Mouse (Mus musculus) midbrain, embryonic 12.5 days (tissue): ENCODE data around the gene Smyd3. TPM values are rescaled to one million over a fixed set of nuclear protein-coding genes. Genes with fewer than 3 reads are reported as not detected.

Experiments
- ATAC-seq: fragments of 200-750 bp; cut with Nextera tagmentation; 2 replicates; pipeline ENCODE4 v1.8.0; 2017; ENCODE audit warnings: low read depth, moderate TSS enrichment, moderate library complexity; ENCODE audit not compliant: low FRiP score
- H3K27ac ChIP-seq: fragments of 300-500 bp; sonication (generic); replicated peaks from 2 replicates; pipeline ENCODE4 v1.5.1; 2016; ENCODE audit warnings: mild to moderate bottlenecking
- H3K27me3 ChIP-seq: fragments of 300-500 bp; sonication (generic); 2 replicates; pipeline ENCODE4 v1.6.1; 2016; ENCODE audit warnings: mild to moderate bottlenecking
- H3K36me3 ChIP-seq: fragments of 300-500 bp; sonication (generic); 2 replicates; pipeline ENCODE4 v1.6.1; 2016
- H3K4me1 ChIP-seq: fragments of 300-500 bp; sonication (generic); 2 replicates; pipeline ENCODE4 v1.6.1; 2016
- H3K4me2 ChIP-seq: fragments of 300-500 bp; sonication (generic); replicated peaks from 2 replicates; pipeline ENCODE4 v1.6.1; 2016; ENCODE audit warnings: mild to moderate bottlenecking, moderate library complexity
- H3K4me3 ChIP-seq: fragments of 300-500 bp; sonication (generic); 2 replicates; pipeline ENCODE4 v1.5.1; 2016; ENCODE audit warnings: mild to moderate bottlenecking
- H3K9ac ChIP-seq: fragments of 300-500 bp; sonication (generic); replicated peaks from 2 replicates; pipeline ENCODE4 v1.6.1; 2016; ENCODE audit warnings: mild to moderate bottlenecking, moderate library complexity
- H3K9me3 ChIP-seq: fragments of 300-500 bp; sonication (generic); 2 replicates; pipeline ENCODE4 v1.6.1; 2016; ENCODE audit warnings: mild to moderate bottlenecking
- WGBS: fragments of 180-500 bp; shearing (Covaris S2); methylation state at CpG from one replicate; pipeline ENCODE4 v1.1.7; 2016; 5-methylcytosine and 5-hydroxymethylcytosine counted together
- polyA plus RNA-seq: library from polyadenylated mRNA; unstranded; fragments of >200 nt; fragmentation: Nextera tagmentation; extraction: Ambion mirVana; gene quantifications from 2 replicates; pipeline ENCODE4 v1.2.1, GENCODE M21; 2016

The Smyd3 gene
- polyA plus RNA-seq = 12.2 and 14.3 TPM in 2 replicates

- H3K4me2 ChIP-seq = peak within 1 kb of the TSS; percentile 98
- ATAC-seq = peak; percentile 88
- H3K27me3 ChIP-seq = 0 out of 2 replicates have a peak, but pooled peaks cover 4% of the 10 kb centered on the region
- 0 out of 2 replicates have a peak, but pooled peaks cover 7% of the 10 kb centered on the region for H3K4me1 ChIP-seq
- H3K4me3 ChIP-seq = peak within 1 kb of the TSS; percentile 58
- peak within 1 kb of the TSS; percentile 66 for H3K9ac ChIP-seq
- 7% methylated on average over 39 of the region's 39 CpGs for WGBS
- H3K27ac ChIP-seq = no peak within 1 kb of the TSS
- H3K36me3 ChIP-seq = no peaks in the 10 kb centered on the region
- H3K9me3 ChIP-seq = no peaks in the 10 kb centered on the region
Measured at GRCm38 (mm10) chr1:179517713-179518465, at the start of gene Smyd3. Gene Smyd3 (minus strand): TSS chr1:179518041.

GRCm38 (mm10) chr1:179567558-179567957 lies 49.7 kb upstream of the Smyd3 start:
- peak overlapping the region; percentile 52 for H3K27ac ChIP-seq
- ATAC-seq = peak; percentile 59
- H3K27me3 ChIP-seq = no peaks in the 10 kb centered on the region
- H3K4me1 ChIP-seq = peaks cover 14% of the 10 kb centered on the region; the same call in 1 of the 2 replicates
- no peak overlapping the region for H3K9ac ChIP-seq
- H3K9me3 ChIP-seq = no peaks in the 10 kb centered on the region
- WGBS = 62% methylated on average over 7 of the region's 7 CpGs
- H3K36me3 ChIP-seq = no peaks in the 10 kb centered on the region
- H3K4me3 ChIP-seq = no peak overlapping the region
- no peak overlapping the region for H3K4me2 ChIP-seq

- no peaks in the 10 kb centered on the region for H3K36me3 ChIP-seq
- no peak overlapping the region for H3K4me2 ChIP-seq
- no peak for ATAC-seq
- 59% methylated on average over 5 of the region's 5 CpGs for WGBS
- H3K9me3 ChIP-seq = no peaks in the 10 kb centered on the region
- H3K27ac ChIP-seq = 0 out of 2 replicates have a peak overlapping the region, but pooled peaks have one; percentile 30
- H3K9ac ChIP-seq = no peak overlapping the region
- peaks cover 14% of the 10 kb centered on the region; the same call in 1 of the 2 replicates for H3K4me1 ChIP-seq
- H3K4me3 ChIP-seq = no peak overlapping the region
- H3K27me3 ChIP-seq = no peaks in the 10 kb centered on the region
Measured at GRCm38 (mm10) chr1:179563926-179564325, 46.1 kb upstream of the Smyd3 start.

- H3K36me3 ChIP-seq = no peaks in the 10 kb centered on the region
- no peak for ATAC-seq
- WGBS = 89% methylated on average over 4 of the region's 4 CpGs
Measured at GRCm38 (mm10) chr1:179563211-179563610, 45.4 kb upstream of the Smyd3 start.

GRCm38 (mm10) chr1:179560845-179561430 lies 43.1 kb upstream of the Smyd3 start:
- no peaks in the 10 kb centered on the region for H3K9me3 ChIP-seq
- no peak for ATAC-seq
- no peak overlapping the region for H3K4me3 ChIP-seq
- H3K36me3 ChIP-seq = no peaks in the 10 kb centered on the region
- H3K9ac ChIP-seq = no peak overlapping the region
- no peaks in the 10 kb centered on the region for H3K27me3 ChIP-seq
- no peak overlapping the region for H3K27ac ChIP-seq
- peaks cover 6% of the 10 kb centered on the region; the same call in 1 of the 2 replicates for H3K4me1 ChIP-seq
- no peak overlapping the region for H3K4me2 ChIP-seq
- 92% methylated on average over 6 of the region's 6 CpGs for whole genome bisulfite sequencing

More at GRCm38 (mm10) chr1:179563211-179563610, 45.4 kb upstream of the Smyd3 start:
- Histone ChIP-seq H3K4me3 (no peak overlapping the region), H3K9ac (no peak overlapping the region), H3K9me3 (no peaks in the 10 kb centered on the region), H3K4me1 (peaks cover 14% of the 10 kb centered on the region; the same call in 1 of the 2 replicates), H3K27me3 (no peaks in the 10 kb centered on the region), H3K27ac (no peak overlapping the region), H3K4me2 (no peak overlapping the region)

GRCm38 (mm10) chr1:179559446-179560194 lies 41.8 kb upstream of the Smyd3 start:
- WGBS = 88% methylated on average over 10 of the region's 11 CpGs
- Histone ChIP-seq H3K36me3 (no peaks in the 10 kb centered on the region), H3K4me3 (no peak overlapping the region), H3K9me3 (no peaks in the 10 kb centered on the region), H3K27ac (no peak overlapping the region), H3K27me3 (no peaks in the 10 kb centered on the region), H3K4me2 (no peak overlapping the region), H3K4me1 (peaks cover 6% of the 10 kb centered on the region; the same call in 1 of the 2 replicates), H3K9ac (no peak overlapping the region)
- no peak for ATAC-seq

GRCm38 (mm10) chr1:179556921-179557320 lies 39.1 kb upstream of the Smyd3 start:
- Histone ChIP-seq H3K36me3 (no peaks in the 10 kb centered on the region), H3K27me3 (no peaks in the 10 kb centered on the region), H3K4me2 (no peak overlapping the region), H3K9me3 (no peaks in the 10 kb centered on the region), H3K4me1 (no peaks in the 10 kb centered on the region), H3K4me3 (no peak overlapping the region), H3K9ac (no peak overlapping the region), H3K27ac (no peak overlapping the region)
- 90% methylated on average over 3 of the region's 3 CpGs for WGBS
- ATAC-seq = no peak

- ATAC-seq = no peak
- Histone ChIP-seq H3K27me3 (no peaks in the 10 kb centered on the region), H3K27ac (no peak overlapping the region), H3K4me3 (no peak overlapping the region), H3K36me3 (no peaks in the 10 kb centered on the region), H3K9ac (no peak overlapping the region), H3K4me2 (no peak overlapping the region), H3K9me3 (no peaks in the 10 kb centered on the region), H3K4me1 (no peaks in the 10 kb centered on the region)
- 81% methylated on average over 4 of the region's 4 CpGs for WGBS
Measured at GRCm38 (mm10) chr1:179553949-179554347, 36.1 kb upstream of the Smyd3 start.

- no peaks in the 10 kb centered on the region for H3K36me3 ChIP-seq
- no peak overlapping the region for H3K27ac ChIP-seq
- no peak for ATAC-seq
- peaks cover 2% of the 10 kb centered on the region for H3K4me1 ChIP-seq
- H3K9ac ChIP-seq = no peak overlapping the region
- no peak overlapping the region for H3K4me3 ChIP-seq
- no peaks in the 10 kb centered on the region for H3K9me3 ChIP-seq
- WGBS = 86% methylated on average over 5 of the region's 5 CpGs
- no peaks in the 10 kb centered on the region for H3K27me3 ChIP-seq
- no peak overlapping the region for H3K4me2 ChIP-seq
Measured at GRCm38 (mm10) chr1:179553197-179553948, 35.5 kb upstream of the Smyd3 start.

GRCm38 (mm10) chr1:179552751-179553150 lies 34.9 kb upstream of the Smyd3 start:
- H3K9ac ChIP-seq = no peak overlapping the region
- H3K4me2 ChIP-seq = no peak overlapping the region
- no peaks in the 10 kb centered on the region for H3K9me3 ChIP-seq
- no peak for ATAC-seq
- no peak overlapping the region for H3K4me3 ChIP-seq
- WGBS = 51% methylated on average over 7 of the region's 7 CpGs
- no peaks in the 10 kb centered on the region for H3K27me3 ChIP-seq
- peaks cover 7% of the 10 kb centered on the region for H3K4me1 ChIP-seq
- no peak overlapping the region for H3K27ac ChIP-seq
- no peaks in the 10 kb centered on the region for H3K36me3 ChIP-seq

- no peaks in the 10 kb centered on the region for H3K36me3 ChIP-seq
- no peaks in the 10 kb centered on the region for H3K9me3 ChIP-seq
- no peak for ATAC-seq
- H3K4me2 ChIP-seq = no peak overlapping the region
- peaks cover 14% of the 10 kb centered on the region for H3K4me1 ChIP-seq
- no peak overlapping the region for H3K27ac ChIP-seq
- no peaks in the 10 kb centered on the region for H3K27me3 ChIP-seq
- H3K9ac ChIP-seq = no peak overlapping the region
- WGBS = 88% methylated on average over 4 of the region's 4 CpGs
- no peak overlapping the region for H3K4me3 ChIP-seq
Measured at GRCm38 (mm10) chr1:179551921-179552320, 34.1 kb upstream of the Smyd3 start.
